Mouse (Mus musculus) kidney, postnatal 14 days (tissue): ENCODE data around the gene Paxx.

Experiments used
- DNase-seq: peaks from one replicate; pipeline ENCODE4 v3.0.0; 2022; ENCODE audit warnings: mixed read lengths

Gene Paxx

GRCm38 (mm10) chr2:25480541-25480940 lies 19.6 kb upstream of the Paxx start:
- DNase-seq: no peak

GRCm38 (mm10) chr2:25479551-25480311 lies 18.8 kb upstream of the Paxx start:
- DNase-seq: no peak

GRCm38 (mm10) chr2:25477967-25478675 lies 17.2 kb upstream of the Paxx start:
- no peak for DNase-seq

GRCm38 (mm10) chr2:25477541-25477940 lies 16.6 kb upstream of the Paxx start:
- no peak for DNase-seq

- no peak for DNase-seq
Observed at GRCm38 (mm10) chr2:25472550-25472949, 11.7 kb upstream of the Paxx start.

GRCm38 (mm10) chr2:25469969-25470368 lies 9.1 kb upstream of the Paxx start, which contains the start of gene Ptgds:
Gene Ptgds, minus strand, starts transcription at chr2:25470046.
- no peak for DNase-seq

GRCm38 (mm10) chr2:25468962-25469915 lies 8.3 kb upstream of the Paxx start:
- peak; percentile 74 for DNase-seq

- DNase-seq: no peak
Observed at GRCm38 (mm10) chr2:25467606-25468303, 6.9 kb upstream of the Paxx start.

GRCm38 (mm10) chr2:25465816-25466635 lies 5.1 kb upstream of the Paxx start:
- no peak for DNase-seq

- DNase-seq: no peak
Observed at GRCm38 (mm10) chr2:25465256-25465655, 4.4 kb upstream of the Paxx start.

- DNase-seq: no peak
Observed at GRCm38 (mm10) chr2:25463630-25464029, 2.7 kb upstream of the Paxx start.

- DNase-seq: no peak
Observed at GRCm38 (mm10) chr2:25461407-25461806, 513 bp upstream of the Paxx start.

GRCm38 (mm10) chr2:25460135-25460534 lies 759 bp downstream of the Paxx start:
- peak; percentile 40 for DNase-seq

- no peak for DNase-seq
Observed at GRCm38 (mm10) chr2:25458911-25459310, 2.0 kb downstream of the Paxx start.

GRCm38 (mm10) chr2:25457022-25457896 lies 3.6 kb downstream of the Paxx start:
- DNase-seq: no peak

GRCm38 (mm10) chr2:25456205-25456953 lies 4.5 kb downstream of the Paxx start, which contains the start of gene Clic3:
Gene Clic3, plus strand, starts transcription at chr2:25456838.
- no peak for DNase-seq

- DNase-seq: no peak
Observed at GRCm38 (mm10) chr2:25452951-25453350, 7.9 kb downstream of the Paxx start.

GRCm38 (mm10) chr2:25450853-25451647 lies 9.8 kb downstream of the Paxx start:
- DNase-seq: no peak

- DNase-seq: no peak
Observed at GRCm38 (mm10) chr2:25442682-25443081, 18.2 kb downstream of the Paxx start.
